Mouse (Mus musculus): ENCODE results near the gene Vsnl1. TPM values are rescaled to one million over a fixed set of nuclear protein-coding genes. Genes with fewer than 3 reads are reported as not detected.
A peak's percentile ranks its signal among the peaks of the same experiment; 100 is the strongest.

Vsnl1 gene
- polyA plus RNA-seq, 1 experiment from 2014 or later: 5.9 TPM

DNA sequence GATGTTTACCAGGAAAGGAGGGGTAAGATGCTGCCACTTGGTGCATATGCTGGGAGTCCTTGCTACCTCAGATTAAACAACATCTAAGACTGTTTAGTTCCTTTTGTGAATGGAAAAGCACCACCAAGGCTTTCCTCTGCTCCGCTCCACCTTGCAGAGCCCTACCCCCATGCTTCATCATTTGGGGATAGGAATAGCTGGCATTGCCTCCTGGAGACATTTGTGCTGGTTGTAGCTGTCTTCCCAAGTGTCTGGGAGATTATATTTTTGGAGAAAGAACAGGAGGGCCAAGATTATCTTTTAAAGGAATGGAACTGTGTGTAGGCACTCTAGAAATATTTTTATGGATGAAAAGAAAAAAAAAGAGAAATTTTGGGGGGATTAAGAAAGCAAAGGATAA lies 3.3 kb downstream of the Vsnl1 start:
- Histone ChIP-seq H3K27me3 (peaks cover 38% of the 10 kb centered on the region), H3K27ac (no peak overlapping the region), H3K9me3 (no peaks in the 10 kb centered on the region), H3K4me3 (no peak overlapping the region), H3K4me2 (no peak overlapping the region), H3K36me3 (no peaks in the 10 kb centered on the region), H3K4me1 (peaks cover 14% of the 10 kb centered on the region), H3K9ac (no peak overlapping the region)
- ATAC-seq (ENCODE audit: borderline replicate concordance, extremely low read depth, low FRiP score, low TSS enrichment): no peak
- 93% methylated on average over 1 of the region's 1 CpGs for WGBS

- Histone ChIP-seq H3K4me1 (no peaks in the 10 kb centered on the region), H3K9ac (no peak overlapping the region), H3K27me3 (no peaks in the 10 kb centered on the region), H3K4me3 (no peak overlapping the region), H3K27ac (no peak overlapping the region), H3K4me2 (no peak overlapping the region), H3K36me3 (no peaks in the 10 kb centered on the region), H3K9me3 (no peaks in the 10 kb centered on the region)
- WGBS: 63% methylated on average over 4 of the region's 4 CpGs
- ATAC-seq (ENCODE audit: borderline replicate concordance, extremely low read depth, low FRiP score, low TSS enrichment): no peak
Observed at GRCm38 (mm10) chr12:11427396-11427795, 9.0 kb downstream of the Vsnl1 start.

- Histone ChIP-seq H3K36me3 (no peaks in the 10 kb centered on the region), H3K4me1 (no peaks in the 10 kb centered on the region), H3K27me3 (no peaks in the 10 kb centered on the region), H3K9ac (no peak overlapping the region), H3K4me2 (no peak overlapping the region), H3K9me3 (no peaks in the 10 kb centered on the region), H3K27ac (no peak overlapping the region), H3K4me3 (no peak overlapping the region)
- 63% methylated on average over 6 of the region's 6 CpGs for WGBS
- ATAC-seq (ENCODE audit: borderline replicate concordance, extremely low read depth, low FRiP score, low TSS enrichment): no peak
Observed at GRCm38 (mm10) chr12:11418112-11418511, 18.3 kb downstream of the Vsnl1 start.

DNA sequence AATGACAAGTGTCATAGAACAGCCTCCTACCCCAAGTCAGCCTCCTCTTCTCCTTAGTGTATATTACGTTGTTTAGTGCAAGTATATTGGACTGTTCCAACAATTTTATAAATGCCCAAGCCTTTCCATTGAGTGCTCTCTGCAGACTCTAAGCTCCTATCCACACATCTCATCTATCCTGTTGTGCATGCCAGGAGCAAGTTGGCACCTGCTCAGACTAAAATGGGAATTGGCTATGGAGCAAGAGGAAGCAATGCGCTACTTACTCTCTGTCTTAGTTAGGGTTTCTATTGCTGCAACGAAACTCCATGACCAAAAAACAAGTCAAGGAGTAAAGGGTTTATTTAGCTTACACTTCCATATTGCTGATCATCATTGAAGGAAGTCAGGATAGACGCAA lies 28.7 kb downstream of the Vsnl1 start:
- Histone ChIP-seq H3K4me3 (no peak overlapping the region), H3K9ac (no peak overlapping the region), H3K4me1 (no peaks in the 10 kb centered on the region), H3K27me3 (no peaks in the 10 kb centered on the region), H3K9me3 (no peaks in the 10 kb centered on the region), H3K4me2 (no peak overlapping the region), H3K36me3 (no peaks in the 10 kb centered on the region), H3K27ac (no peak overlapping the region)
- 83% methylated on average over 4 of the region's 4 CpGs for WGBS
- ATAC-seq (ENCODE audit: borderline replicate concordance, extremely low read depth, low FRiP score, low TSS enrichment): no peak

DNA sequence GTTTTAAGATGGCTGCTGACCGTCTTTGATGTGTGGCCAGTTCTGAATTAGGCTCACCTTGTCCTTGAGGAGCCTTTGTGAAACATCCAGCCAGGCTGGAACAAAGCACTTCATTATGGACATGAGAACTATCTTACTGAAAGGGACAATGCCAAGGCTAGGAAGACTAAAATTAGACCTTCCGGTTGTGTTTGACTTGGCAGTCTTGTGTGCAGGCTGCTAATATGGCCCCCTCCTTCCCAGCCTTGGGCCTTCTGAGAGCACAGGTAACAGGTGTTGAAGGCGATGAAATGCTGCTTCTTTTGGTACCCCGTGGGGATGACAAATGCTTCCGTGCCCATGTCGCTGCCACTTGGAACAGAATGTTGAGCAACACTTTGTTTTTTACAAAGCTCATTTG lies 37.6 kb downstream of the Vsnl1 start:
- 81% methylated on average over 6 of the region's 6 CpGs for WGBS
- ATAC-seq (ENCODE audit: borderline replicate concordance, extremely low read depth, low FRiP score, low TSS enrichment): no peak

GRCm38 (mm10) chr12:11397029-11397428 lies 39.4 kb downstream of the Vsnl1 start:
- Histone ChIP-seq H3K9me3 (no peaks in the 10 kb centered on the region), H3K4me1 (peaks cover 4% of the 10 kb centered on the region; the same call in 1 of the 2 replicates), H3K27me3 (no peaks in the 10 kb centered on the region), H3K4me2 (no peak overlapping the region), H3K36me3 (no peaks in the 10 kb centered on the region), H3K27ac (no peak overlapping the region), H3K9ac (no peak overlapping the region), H3K4me3 (no peak overlapping the region)
- 77% methylated on average over 5 of the region's 5 CpGs for WGBS
- no peak for ATAC-seq (ENCODE audit: borderline replicate concordance, extremely low read depth, low FRiP score, low TSS enrichment)

More for the DNA sequence above, 37.6 kb downstream of the Vsnl1 start:
- no peak overlapping the region for H3K4me2 ChIP-seq
- no peak overlapping the region for H3K9ac ChIP-seq
- H3K4me1 ChIP-seq: no peaks in the 10 kb centered on the region
- H3K27me3 ChIP-seq: no peaks in the 10 kb centered on the region
- H3K36me3 ChIP-seq: no peaks in the 10 kb centered on the region
- no peaks in the 10 kb centered on the region for H3K9me3 ChIP-seq
- H3K4me3 ChIP-seq: no peak overlapping the region
- no peak overlapping the region for H3K27ac ChIP-seq

GRCm38 (mm10) chr12:11395470-11395869 lies 40.9 kb downstream of the Vsnl1 start:
- no peaks in the 10 kb centered on the region for H3K9me3 ChIP-seq
- no peak overlapping the region for H3K4me2 ChIP-seq
- ATAC-seq (ENCODE audit: borderline replicate concordance, extremely low read depth, low FRiP score, low TSS enrichment): no peak
- H3K36me3 ChIP-seq: no peaks in the 10 kb centered on the region
- no peak overlapping the region for H3K27ac ChIP-seq
- WGBS: 63% methylated on average over 2 of the region's 2 CpGs
- peaks cover 20% of the 10 kb centered on the region for H3K4me1 ChIP-seq
- no peak overlapping the region for H3K9ac ChIP-seq
- H3K27me3 ChIP-seq: no peaks in the 10 kb centered on the region
- H3K4me3 ChIP-seq: no peak overlapping the region

GRCm38 (mm10) chr12:11392525-11392924 lies 43.9 kb downstream of the Vsnl1 start:
- H3K4me3 ChIP-seq: no peak overlapping the region
- peaks cover 21% of the 10 kb centered on the region for H3K4me1 ChIP-seq
- no peak overlapping the region for H3K27ac ChIP-seq
- H3K4me2 ChIP-seq: no peak overlapping the region
- H3K9me3 ChIP-seq: no peaks in the 10 kb centered on the region
- ATAC-seq (ENCODE audit: borderline replicate concordance, extremely low read depth, low FRiP score, low TSS enrichment): peak; percentile 81
- H3K36me3 ChIP-seq: no peaks in the 10 kb centered on the region
- no peak overlapping the region for H3K9ac ChIP-seq
- H3K27me3 ChIP-seq: no peaks in the 10 kb centered on the region
- WGBS: 0% methylated on average over 1 of the region's 1 CpGs

- peaks cover 21% of the 10 kb centered on the region for H3K4me1 ChIP-seq
- H3K36me3 ChIP-seq: no peaks in the 10 kb centered on the region
- no peak overlapping the region for H3K4me3 ChIP-seq
- no peak overlapping the region for H3K4me2 ChIP-seq
- H3K27ac ChIP-seq: peak overlapping the region; percentile 43; the same call in 1 of the 2 replicates
- H3K9me3 ChIP-seq: no peaks in the 10 kb centered on the region
- no peaks in the 10 kb centered on the region for H3K27me3 ChIP-seq
- 22% methylated on average over 7 of the region's 7 CpGs for whole genome bisulfite sequencing
- peak; percentile 88 for ATAC-seq (ENCODE audit: borderline replicate concordance, extremely low read depth, low FRiP score, low TSS enrichment)
- H3K9ac ChIP-seq: no peak overlapping the region
Observed at GRCm38 (mm10) chr12:11391244-11391949, 45.0 kb downstream of the Vsnl1 start.

GRCm38 (mm10) chr12:11389141-11389540 lies 47.3 kb downstream of the Vsnl1 start:
- ATAC-seq (ENCODE audit: borderline replicate concordance, extremely low read depth, low FRiP score, low TSS enrichment): no peak
- Histone ChIP-seq H3K4me1 (peaks cover 21% of the 10 kb centered on the region), H3K4me2 (no peak overlapping the region), H3K36me3 (no peaks in the 10 kb centered on the region), H3K27ac (no peak overlapping the region), H3K4me3 (no peak overlapping the region), H3K27me3 (no peaks in the 10 kb centered on the region), H3K9ac (no peak overlapping the region), H3K9me3 (no peaks in the 10 kb centered on the region)
- 82% methylated on average over 7 of the region's 7 CpGs for WGBS

DNA sequence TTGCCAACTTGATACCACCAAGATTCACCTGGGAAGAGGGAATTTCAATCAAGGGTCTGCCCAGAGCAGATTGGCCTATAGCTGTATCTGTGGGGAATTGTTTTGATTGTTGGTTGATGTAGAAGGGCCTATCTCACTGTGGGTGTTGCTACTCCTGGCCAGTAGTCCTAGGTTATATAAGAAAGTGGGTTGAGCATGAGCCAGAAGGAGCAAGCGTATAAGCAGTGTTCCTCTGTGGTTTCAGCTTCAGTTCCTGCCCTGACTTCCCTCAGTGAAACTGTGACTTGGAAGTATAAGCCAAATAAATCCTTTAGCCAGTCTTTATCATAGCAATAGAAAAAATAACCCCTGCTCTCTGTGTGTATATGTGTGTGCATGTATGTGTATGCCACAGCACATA lies 51.7 kb downstream of the Vsnl1 start:
- 77% methylated on average over 1 of the region's 1 CpGs for WGBS
- Histone ChIP-seq H3K27ac (no peak overlapping the region), H3K36me3 (no peaks in the 10 kb centered on the region), H3K27me3 (no peaks in the 10 kb centered on the region), H3K4me3 (no peak overlapping the region), H3K9me3 (no peaks in the 10 kb centered on the region), H3K9ac (no peak overlapping the region), H3K4me2 (no peak overlapping the region), H3K4me1 (no peaks in the 10 kb centered on the region)
- ATAC-seq (ENCODE audit: borderline replicate concordance, extremely low read depth, low FRiP score, low TSS enrichment): no peak

DNA sequence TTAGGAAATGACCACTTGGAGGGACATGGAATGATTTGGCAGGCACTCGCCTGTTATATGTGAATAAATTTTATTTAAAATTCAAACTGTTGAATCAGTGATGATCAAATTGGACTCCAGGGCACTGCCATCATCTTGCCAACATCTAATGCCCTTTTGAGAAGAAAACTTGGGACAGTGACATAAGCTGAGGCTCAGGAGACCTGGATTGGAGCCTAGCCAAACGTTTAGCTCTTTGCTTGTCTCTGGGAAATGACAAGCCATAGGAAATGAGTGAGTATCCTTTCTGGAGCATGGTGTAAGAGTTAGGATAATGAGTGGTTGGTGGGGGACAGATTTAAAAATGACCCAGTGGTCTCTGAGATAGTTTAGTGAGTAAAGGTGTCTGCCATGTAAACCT lies 57.0 kb downstream of the Vsnl1 start:
- no peak for ATAC-seq (ENCODE audit: borderline replicate concordance, extremely low read depth, low FRiP score, low TSS enrichment)
- H3K27me3 ChIP-seq: no peaks in the 10 kb centered on the region
- no peaks in the 10 kb centered on the region for H3K36me3 ChIP-seq
- H3K9me3 ChIP-seq: no peaks in the 10 kb centered on the region
- H3K9ac ChIP-seq: no peak overlapping the region
- WGBS: 52% methylated on average over 2 of the region's 2 CpGs
- H3K4me3 ChIP-seq: no peak overlapping the region
- no peak overlapping the region for H3K27ac ChIP-seq
- no peak overlapping the region for H3K4me2 ChIP-seq
- no peaks in the 10 kb centered on the region for H3K4me1 ChIP-seq

DNA sequence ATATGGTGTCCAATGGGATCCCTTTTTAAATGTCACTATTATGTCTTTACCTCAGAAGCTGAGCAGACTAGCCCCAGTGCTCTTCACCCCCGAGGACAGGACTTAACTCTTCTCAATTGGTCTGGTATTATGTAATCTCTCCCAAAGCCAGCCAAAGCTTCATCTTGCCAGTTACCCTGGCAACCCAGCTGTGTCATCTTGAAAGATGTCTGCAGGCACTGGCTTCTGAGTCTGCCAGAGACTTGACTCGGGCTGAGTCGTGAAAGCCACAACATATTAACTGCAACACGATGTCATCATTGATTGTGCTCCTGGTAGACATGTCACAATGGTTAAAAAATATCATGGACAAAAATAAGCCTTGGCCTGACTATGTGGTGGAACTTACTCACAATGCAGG lies 66.4 kb downstream of the Vsnl1 start:
- peak; percentile 68; the same call in 1 of the 2 replicates for ATAC-seq (ENCODE audit: borderline replicate concordance, extremely low read depth, low FRiP score, low TSS enrichment)

More for the DNA sequence above, 66.4 kb downstream of the Vsnl1 start:
- 28% methylated on average over 4 of the region's 4 CpGs for WGBS
- H3K4me3 ChIP-seq: no peak overlapping the region
- no peaks in the 10 kb centered on the region for H3K9me3 ChIP-seq
- H3K36me3 ChIP-seq: no peaks in the 10 kb centered on the region
- no peaks in the 10 kb centered on the region for H3K4me1 ChIP-seq
- H3K27me3 ChIP-seq: no peaks in the 10 kb centered on the region
- H3K27ac ChIP-seq: no peak overlapping the region
- H3K9ac ChIP-seq: no peak overlapping the region
- H3K4me2 ChIP-seq: no peak overlapping the region
